Mouse (Mus musculus) retina, postnatal 1 day (tissue): ENCODE measurements at regions not wholly inside any gene's neighbourhood (a gene's known extent, or its start where the extent isn't known, plus 50 kb on each side); places are given as distances from the start of the nearest gene placed in this dataset.

Source experiments
- DNase-seq: peaks from one replicate; pipeline ENCODE4 v3.0.0-alpha.2; 2012

DNA sequence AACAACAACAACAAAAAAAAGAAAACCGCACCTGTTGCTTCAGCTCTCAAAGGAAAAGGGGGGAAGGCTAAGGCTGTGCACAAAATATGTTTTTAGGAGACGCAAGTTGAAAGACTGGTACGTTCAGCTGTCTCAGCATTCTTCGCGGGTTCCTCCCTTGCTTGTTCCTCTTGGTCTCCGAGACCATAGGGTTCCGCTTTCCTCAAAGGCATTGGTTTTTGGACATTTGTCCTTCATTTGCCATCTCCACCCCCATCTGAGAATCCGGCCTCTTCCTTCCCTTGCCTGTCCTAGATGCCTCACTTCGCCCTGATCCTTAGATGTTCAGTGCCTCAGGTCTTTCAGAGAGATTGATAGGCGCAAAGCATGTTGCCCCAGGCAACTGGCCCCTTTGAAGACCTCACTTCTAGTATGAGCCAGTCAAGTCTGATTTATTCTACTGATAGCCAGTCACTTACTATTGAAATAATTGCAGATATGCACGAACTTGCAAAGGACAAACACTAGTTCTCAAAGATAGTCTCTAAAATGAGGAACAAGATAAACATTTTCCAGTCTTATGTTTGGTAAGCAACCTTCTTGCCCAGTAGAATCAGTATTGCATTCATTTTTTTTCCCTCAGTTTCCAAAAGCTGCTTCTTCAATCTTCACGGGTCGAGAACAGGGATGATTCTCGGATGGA lies 112.6 kb upstream of the Tmc1 start:
- no peak for DNase-seq

- DNase-seq = no peak
Measured at GRCm38 (mm10) chr19:21064902-21065301, 110.9 kb upstream of the Tmc1 start.

DNA sequence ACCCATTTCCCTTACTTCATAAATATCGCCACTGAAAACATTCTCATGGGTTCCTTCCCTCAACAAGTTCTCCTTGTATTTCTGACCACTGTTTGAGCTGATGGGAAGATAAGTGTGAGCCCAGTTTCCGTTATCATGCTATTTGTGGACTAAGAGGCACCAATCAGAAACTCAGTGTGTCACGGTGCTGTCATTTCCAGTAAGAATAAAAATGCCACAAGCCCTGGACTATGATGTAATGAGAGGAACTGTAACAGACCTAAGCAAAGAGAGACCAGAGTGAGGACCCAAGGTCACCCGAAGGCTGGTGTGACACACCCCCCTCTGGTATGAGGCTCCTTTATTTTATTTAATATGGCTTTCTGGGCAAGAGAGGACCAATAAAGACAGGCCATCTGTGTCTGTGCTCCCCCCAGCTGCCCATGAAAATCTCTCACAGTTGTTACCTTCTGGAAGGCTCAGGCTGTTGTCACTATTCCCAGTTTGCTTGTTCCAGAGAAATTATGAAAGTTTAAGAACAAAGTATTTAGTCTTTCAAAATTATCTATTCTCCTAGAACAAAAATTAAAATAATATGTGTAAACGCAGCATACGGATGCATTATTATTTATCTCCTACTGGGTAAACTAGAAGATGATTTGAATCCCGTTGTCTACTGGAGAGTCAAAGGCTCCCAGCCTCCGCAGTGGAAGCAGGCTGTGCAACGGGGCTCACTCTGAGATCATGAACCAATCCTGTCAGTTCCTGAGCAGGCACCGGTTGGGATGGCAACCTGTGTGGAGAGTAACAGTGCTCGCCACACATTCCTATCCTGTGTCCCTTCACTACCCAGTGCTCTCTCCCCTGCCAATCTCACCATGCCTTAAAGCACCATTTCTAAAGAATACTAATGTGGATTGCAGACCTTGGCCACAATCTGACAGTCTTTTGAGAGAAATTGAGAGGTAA lies 99.9 kb upstream of the Tmc1 start:
- DNase-seq = no peak

DNA sequence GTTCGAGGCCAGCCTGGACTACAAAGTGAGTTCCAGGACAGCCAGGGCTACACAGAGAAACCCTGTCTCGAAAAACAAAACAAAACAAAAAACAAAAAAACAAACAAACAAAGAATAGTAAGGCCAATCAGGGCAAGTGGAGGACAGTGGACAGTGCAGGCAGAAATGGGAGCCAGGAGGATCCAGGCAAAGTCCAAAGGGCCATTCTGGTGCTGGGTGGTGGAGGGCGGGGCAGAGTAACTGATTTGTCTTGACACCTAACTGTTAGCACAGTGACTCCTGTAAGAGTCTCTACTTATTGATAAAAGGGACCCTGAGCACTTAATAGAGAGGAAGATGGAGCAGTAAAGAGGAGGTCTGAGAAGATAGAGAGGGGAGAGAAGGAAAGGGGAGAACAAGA lies 98.8 kb upstream of the Tmc1 start:
- no peak for DNase-seq

- no peak for DNase-seq
Measured at GRCm38 (mm10) chr19:21051872-21052271, 97.9 kb upstream of the Tmc1 start.

GRCm38 (mm10) chr19:21050994-21051721 lies 97.2 kb upstream of the Tmc1 start:
- DNase-seq = no peak

DNA sequence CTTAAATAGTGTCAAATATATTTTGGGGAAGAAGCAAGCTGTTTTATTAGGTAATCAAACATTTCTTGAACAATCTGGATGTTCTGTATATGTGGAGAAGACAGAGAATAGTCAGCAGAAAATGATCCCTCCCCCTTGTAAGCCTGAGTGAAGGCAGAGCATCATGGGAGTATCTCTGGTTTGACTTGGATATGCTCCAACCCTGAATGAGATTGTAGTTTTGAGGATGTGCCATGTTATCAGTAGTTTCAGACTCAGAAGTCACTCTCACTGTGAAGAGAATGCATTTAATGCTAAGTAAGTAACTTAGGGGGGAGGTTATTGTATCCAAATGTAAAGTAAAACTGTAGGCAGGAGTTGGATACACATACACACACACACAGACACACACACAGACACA lies 95.3 kb upstream of the Tmc1 start:
- no peak for DNase-seq

- no peak for DNase-seq
Measured at GRCm38 (mm10) chr19:21045565-21045964, 91.6 kb upstream of the Tmc1 start.

DNA sequence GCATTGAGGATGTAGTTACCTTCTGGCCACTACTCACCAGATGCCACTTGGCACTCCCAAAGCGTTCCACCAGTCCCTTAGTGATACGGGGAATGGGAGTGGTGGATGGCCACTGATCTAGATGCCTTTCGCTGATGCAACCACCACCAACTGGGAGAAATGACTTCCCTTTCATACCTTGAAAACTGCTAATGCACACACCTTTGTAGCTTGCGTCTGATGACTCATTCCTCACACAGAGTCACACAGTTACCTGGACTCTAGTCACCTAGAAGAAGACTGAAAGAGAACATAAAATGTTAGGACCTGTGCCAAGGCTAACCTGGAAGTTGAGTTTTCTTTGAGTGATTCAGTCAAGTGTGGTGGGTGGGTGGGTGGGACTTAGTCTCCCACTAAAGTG lies 90.0 kb upstream of the Tmc1 start:
- no peak for DNase-seq

GRCm38 (mm10) chr19:21042536-21042935 lies 88.5 kb upstream of the Tmc1 start:
- DNase-seq = no peak

- peak; percentile 76 for DNase-seq
Measured at GRCm38 (mm10) chr19:21037448-21038077, 83.6 kb upstream of the Tmc1 start.

DNA sequence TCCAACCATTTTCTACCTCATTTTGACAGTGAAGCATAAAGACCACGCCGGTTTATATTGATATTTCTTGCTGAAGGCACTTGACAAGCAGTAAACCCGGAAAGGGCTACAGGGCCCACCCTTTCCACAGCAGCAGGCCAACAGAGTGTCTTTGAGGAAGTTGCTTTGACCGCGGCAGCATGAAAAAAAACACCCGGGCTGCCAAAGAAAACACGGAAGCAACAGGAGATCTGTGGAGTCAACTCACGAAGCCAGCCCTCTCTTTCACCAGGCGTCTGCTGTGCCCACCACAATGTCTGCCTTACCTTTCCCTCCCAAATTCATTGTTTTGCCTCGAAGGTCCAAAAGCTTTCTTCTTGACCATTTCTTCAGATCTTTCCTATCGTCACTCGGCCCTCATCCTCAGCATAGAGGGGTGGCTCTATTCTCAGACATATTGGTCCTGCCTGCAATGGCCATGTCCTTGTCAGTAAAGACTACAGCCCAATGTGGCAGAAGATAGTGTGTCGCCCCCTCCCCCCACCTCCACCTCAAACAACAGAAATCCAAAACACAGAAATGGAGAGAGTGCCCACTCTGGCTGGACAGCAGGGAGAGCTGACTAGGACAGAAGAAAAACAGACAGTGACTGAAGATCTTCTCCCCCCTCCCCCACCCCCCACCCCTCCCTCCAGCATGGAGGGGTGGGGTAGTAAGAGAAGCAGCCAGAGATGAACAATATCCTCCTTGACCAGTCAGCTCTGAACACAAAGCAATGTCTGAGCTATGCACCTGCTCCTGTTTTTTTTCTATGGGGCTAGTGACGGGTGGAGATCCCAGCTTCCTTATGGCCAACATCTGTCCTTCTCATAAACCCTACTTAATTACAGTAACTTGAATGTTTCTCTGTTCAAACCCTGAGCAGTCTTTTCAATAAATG lies 82.8 kb upstream of the Tmc1 start:
- peak; percentile 82 for DNase-seq

DNA sequence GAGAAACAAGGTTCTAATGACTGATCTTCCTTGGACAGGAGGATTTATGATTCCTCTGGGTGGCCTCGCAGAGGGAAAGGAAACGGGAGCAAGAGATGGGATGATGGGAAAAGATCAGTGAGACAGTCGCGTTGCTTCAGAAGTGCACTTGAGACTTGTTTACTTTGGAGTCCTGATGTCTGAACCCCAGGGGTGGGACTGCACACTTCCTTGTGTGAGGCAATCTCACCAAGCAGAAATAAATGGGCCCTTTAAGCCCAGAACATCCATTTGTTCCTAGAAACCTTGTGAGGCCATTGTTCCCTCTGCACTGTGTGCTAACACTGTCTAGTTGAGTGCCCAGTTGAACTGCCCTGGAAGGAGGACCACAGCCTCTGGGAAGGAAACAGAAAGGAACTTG lies 81.5 kb upstream of the Tmc1 start:
- no peak for DNase-seq

- no peak for DNase-seq
Measured at GRCm38 (mm10) chr19:21033991-21034390, 80.0 kb upstream of the Tmc1 start.

DNA sequence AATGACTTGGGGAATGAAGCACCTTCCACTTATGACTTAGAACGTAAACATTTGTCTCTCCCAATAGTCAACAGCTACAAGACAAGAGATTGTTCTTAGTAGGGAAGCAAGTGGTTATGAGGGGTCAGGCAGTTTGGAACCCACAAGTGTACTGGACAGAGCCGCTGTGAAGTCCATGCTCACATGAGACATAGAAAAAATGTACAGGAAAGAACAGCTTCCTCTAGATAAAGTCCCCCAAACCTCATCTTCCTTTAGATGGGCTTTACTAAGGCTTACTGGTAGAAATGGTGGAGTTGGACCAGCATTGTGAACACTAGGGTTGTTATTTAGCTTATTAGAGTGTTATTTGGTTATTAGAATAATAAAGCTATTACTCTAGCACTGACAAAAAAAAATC lies 78.6 kb upstream of the Tmc1 start:
- no peak for DNase-seq

GRCm38 (mm10) chr19:21031768-21032308 lies 77.8 kb upstream of the Tmc1 start:
- no peak for DNase-seq

DNA sequence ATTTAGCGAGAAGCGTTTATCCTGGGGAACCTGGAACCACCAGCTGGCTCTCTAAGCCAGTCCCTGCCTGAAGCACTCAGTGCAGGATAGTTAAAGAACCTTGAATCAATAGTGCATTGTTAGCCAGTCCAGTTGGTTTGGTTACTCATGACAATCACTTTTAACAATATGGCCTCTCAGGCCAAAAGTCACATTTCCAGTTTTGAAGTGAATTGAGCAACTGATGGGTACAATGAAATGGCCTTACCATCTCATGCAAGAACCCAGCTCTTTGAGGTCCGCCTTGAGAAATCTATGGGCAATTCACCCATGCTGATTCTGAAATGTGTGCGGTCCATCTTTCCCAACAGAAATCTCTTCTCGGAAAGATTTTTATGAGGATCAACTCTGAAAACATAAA lies 77.0 kb upstream of the Tmc1 start:
- no peak for DNase-seq

DNA sequence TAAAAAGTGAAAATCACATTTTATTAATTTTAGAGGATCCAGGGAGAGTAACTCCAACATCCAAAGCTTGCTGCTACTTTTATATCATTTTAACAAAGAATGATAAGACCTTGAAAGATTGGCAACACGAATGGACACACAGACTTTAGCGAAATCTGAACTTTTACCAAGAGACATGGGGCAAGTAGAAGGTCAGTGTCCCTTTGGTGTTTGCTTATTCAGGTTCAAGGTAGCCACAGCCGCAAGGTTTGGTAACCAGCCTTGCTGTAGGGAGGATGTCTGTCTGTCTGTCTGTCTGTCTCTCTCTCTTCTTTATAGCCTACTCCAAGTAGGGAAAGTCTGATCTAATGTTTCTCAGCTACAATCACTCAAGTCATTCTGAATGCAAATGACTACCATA lies 75.0 kb upstream of the Tmc1 start:
- no peak for DNase-seq

- DNase-seq = no peak
Measured at GRCm38 (mm10) chr19:21012391-21012790, 58.4 kb upstream of the Tmc1 start.

DNA sequence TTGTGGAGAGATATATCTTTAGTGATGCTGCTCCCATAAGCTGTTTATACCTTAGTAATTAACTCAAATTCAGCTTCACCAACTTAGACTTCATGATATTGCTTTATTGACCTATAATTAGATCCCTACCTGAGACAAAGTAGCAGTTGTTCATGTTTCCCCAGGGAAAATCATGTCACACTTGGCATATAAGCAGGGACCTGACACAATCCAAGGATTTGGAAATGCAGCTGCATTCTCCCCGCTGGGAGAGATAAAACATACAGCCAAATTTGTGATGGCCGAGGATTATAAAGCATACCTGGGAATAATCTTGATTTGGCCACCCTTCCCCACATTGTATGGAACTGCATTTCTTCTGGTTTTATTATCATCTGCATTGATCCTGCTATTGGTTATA lies 55.6 kb upstream of the Tmc1 start:
- DNase-seq = no peak

DNA sequence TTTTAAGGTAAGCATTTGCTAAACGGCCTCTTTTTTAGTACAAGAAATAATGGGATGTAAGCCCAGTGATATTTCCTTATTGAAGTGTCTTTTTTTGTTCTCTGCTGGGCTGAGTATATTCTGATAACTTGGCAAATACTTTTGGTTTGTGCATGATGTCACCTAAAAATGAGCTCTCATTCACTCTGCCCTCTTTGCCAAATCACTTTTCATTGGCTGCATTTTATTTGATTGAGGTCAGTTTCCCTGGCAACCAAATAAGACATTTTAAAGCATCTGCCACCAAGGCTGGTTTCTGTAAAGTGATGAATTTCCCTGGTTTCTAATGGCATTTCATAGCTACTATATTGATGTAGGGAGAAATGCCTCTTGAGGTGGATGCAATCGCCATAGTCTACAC lies 50.4 kb upstream of the Tmc1 start:
- no peak for DNase-seq
